Mouse (Mus musculus): ENCODE results near the gene AU021092.
"Not testable (repeated sequence)": the region's sequence is repeated elsewhere in the genome, so short reads cannot be mapped to it uniquely, and the experiment has no call there.

The AU021092 gene

DNA sequence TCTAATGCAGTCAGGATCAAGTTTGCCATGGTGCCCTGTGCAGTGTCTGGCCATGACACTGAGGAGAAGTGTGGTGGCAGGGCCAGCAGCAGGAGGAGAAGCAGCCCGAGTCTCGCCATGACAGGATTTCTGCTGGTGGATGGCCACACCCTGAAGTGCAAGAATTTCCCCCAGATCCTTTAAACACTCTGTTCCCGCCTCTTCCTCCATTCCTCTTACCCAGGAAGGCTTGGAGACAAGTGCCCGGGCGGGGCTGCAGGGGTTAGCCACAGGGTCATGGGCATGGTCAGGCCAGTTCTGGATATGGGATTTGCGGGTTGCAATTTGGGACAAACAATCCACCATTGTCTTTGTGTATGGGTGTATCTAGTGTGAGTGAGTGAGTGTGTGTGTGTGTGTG lies at the start of gene AU021092:
AU021092 (minus strand) TSS at position 160 of the 400 bp plus-strand sequence.
- no peak for DNase-seq

DNA sequence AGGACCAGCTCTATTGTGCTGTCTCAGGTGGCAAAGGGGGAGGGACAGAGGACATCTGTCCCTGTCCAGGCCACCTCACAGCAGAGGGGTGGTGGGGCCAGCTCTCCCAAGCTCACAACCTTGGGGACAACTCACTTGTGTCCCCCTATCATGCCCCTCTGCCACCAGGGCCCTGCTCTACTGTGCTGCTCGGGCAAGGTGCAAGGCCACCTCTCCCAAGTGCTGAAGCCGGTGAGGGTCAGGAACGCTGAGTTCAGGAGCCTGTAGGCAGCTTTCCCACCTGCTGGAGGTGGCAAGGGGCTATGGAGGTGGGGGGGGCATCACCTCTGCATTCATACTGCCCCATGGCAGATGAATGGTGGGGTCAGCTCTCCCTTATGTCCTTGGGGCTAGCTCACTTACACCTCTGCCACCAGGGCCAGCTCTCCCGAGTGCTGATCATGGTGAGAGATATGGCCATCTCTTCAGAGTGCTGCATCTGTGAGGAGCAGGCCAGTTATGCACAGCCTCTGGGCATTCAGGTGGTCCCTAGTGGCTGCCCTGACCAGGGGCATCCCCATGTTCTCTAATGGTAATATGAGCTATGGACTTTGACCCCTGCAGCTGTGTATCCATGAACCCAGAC lies 49.4 kb upstream of the AU021092 start:
- no peak for DNase-seq

DNA sequence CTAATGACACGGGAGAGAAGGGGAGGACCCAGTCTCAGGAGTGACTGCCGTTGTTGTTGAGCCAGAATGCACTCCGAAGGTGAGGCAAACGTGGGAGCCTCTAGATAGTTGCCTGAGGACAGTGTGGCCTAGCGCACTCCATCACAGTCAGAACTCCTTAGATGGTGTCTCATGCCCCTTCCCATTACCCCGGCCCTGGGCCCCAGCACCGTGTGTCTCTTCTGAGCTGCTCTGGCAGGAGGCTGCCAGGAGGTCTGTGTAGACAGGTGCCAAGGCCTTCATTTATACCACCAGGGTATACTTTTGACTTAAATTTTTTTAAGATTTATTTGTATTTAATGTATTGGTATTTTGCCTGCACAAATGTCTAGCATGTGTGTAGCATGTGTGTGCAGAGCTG lies 41.8 kb upstream of the AU021092 start:
- no peak for DNase-seq

DNA sequence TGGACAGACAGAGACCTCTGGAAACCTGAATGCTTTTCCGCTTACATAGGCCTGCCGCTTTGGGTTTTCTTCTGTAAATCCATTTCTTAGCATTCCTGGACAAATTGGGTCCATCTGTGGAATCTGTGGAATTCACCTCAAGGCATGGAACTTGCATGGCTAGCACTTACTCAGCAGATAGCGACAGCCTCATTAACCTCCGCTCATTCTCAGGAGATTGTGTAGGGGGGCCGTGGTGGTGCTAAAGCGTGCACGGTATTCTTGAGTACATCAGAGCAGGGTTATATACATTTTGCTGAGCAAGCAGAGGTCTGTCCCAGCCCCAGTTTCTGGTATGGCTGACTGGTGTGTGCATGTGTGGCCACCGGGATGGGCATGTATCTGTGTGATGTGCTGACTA lies 41.1 kb upstream of the AU021092 start:
- no peak for DNase-seq

DNA sequence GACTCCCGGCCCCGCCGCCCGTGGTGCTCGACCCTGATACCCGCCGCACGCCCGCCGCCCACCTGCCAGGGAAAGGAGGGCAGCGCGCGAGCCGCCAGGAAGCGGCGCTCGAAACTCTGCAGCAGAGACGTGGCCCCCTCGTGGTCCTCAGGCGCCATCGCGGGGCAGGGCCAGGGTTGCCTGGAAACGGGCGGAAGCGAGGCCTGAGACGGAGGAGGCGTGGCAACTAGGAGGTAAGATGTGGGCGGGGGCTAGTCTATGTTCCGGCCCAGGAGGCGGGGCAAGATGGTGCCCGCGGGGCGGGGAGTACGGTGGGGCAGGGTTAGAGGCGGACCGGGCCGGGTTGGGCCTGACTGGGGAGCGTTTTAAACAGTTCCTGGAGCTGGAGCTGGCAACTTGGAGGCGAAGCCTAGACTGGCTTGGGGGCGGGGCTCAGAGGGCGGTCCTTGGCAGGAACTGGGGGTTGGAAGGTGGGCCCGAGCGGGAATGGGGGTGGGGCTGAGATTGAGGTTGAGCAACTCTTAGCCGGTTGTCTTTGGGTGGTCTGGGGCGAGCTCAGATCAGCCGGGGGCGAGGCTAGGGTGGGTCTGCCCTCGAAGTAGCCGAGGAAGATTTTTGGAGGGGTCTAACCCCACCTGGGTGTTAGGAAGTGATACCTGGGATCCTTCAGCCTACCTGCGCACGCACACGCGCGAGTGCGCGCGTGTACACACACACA lies 33.8 kb upstream of the AU021092 start, which contains the start of gene Eef2kmt:
Eef2kmt (minus strand) TSS at position 205 of the 718 bp plus-strand sequence.
- DNase-seq = peak; percentile 98

DNA sequence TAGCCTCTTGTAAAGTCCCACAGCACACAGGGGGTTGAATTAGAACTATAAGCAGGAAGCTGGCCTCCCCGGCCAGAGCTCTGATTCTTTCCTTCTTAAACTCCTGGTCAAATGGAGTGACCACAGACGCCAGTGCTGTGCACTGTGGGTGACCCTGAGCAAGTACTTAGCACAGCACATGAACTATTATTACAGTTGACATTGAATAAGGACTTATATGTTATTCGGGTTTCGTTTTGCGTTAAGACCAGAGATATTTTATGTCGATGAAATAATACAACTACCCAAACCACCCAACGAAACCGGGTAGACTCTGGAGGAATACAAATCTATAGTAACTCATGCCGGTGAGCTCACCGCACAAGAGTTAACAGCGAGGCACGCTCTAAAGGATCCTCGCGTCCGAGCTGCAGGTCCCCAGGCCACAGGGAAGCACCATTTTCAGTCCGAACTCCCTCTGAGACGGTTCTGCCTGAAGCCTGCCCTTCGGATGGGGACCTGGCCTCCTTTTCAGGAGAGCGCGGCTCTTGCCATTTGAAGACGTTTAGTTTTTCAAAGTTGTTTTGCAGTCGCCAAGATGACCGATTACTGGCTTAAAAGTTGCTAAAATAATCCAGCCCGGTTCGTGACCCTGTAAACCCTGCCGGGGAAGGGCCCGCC lies 33.1 kb upstream of the AU021092 start:
- no peak for DNase-seq

DNA sequence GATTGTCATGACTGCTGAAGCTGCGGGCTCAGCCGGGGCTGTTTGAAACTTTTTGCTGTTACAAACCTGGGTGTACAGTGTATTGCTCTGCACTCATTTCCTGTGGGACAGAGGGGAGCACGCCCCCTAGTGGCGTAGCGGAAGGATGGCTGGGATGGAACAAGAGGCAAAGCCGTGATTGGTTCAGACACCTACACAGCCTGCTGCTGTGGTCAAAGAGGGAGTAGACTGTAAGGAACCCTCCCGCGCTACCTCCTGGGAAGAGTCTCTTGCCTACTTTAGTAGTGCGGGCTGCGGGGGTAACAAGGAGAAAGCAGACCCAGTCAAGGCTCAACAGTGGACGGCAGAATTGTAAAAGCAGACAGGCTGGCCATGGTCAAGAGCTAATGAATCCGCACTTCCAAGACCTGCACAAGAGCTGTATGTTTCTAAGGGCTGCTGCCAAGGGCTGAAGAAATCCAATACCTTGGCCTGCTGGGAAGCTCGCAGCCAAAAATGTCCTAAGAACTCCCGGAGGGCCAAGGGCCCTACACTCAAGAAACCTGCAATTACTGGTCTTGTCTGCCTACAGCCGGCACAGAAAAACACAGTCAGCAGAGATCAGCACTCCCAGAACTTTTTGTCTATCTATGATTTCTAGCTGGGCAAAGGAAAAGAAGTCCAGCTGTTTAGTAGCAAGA lies 32.4 kb upstream of the AU021092 start:
- peak; percentile 59 for DNase-seq

DNA sequence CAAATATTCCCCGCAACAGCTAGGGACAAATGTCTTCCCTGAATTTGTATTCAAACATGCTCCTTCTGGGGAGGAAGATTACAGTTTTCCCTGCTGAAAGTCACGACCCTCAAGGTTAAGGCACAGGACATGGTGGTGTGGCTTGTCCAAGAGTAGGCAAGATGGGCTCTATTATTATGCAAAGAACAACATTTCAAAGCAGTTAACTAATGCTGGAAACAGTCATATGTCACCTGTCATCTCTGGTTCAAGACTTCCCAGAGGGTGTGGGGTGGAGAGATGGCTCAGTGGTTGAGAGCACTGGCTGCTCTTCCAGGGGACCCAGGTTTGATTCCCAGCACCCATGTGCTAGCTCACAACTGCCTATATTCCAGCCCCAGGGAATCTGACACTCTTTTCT lies 30.2 kb upstream of the AU021092 start:
- no peak for DNase-seq

DNA sequence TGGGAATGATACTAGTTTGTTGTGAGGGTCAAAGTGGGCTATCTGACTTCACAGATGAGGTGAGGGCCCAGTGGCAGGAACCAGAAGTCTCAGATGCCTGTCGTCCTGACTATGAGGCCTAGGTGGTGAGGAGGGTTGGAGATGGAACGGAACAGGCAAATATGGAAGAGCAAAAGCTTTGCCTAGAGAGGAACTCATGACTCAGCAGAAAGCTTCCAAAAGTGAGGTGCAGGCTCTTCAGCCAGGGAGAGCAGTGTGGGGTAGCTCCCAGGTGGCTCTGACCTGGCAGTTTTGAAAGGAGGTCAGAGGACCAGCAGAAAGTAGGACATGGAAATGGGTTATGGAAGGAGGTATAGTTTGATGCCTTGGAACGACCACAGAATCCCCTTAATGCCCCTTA lies 28.8 kb upstream of the AU021092 start:
- no peak for DNase-seq

DNA sequence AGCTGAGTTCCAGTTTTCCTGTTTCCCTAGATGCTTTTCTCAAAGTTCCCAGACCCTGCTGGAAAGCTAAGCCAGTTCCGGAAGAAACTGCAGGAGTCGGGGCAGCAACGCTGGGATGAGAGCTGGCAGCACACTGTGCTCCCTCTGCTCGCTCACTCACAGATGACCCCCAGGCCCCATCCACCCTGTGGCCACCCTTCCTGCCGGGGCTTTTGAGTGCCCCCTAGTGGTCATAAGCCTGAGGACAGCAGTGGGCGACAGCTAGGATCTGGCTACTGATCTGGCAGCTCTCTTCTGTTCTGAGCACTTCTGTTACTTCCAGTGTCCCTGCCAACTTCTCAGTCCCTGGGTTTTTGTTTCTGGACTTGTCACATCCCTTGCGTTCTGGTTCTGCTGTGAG lies 22.3 kb upstream of the AU021092 start:
- DNase-seq = peak; percentile 46

DNA sequence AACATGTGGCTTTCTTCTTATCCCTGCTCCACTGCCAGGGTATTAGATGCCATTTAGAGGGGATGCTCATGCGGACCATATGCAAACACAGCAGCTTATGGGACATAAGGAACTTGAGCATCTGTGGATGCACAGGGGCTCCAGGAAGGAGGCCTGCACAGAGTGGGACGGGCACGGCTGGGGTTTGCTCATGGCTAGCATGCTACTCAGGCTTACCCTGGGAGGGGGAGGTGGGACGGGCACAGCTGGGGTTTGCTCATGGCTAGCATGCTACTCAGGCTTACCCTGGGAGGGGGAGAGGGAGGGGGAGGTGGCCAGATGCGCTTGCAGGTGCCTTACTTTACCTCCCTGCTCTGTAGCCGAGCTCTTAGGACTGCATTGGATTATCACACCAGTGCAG lies 20.8 kb upstream of the AU021092 start:
- no peak for DNase-seq

DNA sequence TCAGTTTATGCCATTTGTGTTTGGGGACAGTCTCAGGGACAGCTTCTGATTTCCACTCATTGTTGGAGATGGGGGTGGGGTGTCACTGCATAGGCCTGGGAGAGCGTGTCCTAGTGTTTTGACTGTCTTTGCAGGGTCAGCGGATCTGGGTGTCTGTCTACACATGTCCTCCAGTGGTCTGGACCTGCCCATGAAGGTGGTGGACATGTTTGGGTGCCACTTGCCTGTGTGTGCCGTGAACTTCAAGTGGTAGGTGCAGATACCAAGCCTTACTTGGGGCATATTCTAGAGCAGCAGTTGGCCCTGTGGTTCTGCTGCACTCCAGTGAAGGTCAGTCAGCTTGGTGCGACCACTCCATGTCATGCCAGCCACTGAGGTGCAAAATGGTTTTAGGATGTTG lies 20.3 kb upstream of the AU021092 start:
- DNase-seq = no peak

DNA sequence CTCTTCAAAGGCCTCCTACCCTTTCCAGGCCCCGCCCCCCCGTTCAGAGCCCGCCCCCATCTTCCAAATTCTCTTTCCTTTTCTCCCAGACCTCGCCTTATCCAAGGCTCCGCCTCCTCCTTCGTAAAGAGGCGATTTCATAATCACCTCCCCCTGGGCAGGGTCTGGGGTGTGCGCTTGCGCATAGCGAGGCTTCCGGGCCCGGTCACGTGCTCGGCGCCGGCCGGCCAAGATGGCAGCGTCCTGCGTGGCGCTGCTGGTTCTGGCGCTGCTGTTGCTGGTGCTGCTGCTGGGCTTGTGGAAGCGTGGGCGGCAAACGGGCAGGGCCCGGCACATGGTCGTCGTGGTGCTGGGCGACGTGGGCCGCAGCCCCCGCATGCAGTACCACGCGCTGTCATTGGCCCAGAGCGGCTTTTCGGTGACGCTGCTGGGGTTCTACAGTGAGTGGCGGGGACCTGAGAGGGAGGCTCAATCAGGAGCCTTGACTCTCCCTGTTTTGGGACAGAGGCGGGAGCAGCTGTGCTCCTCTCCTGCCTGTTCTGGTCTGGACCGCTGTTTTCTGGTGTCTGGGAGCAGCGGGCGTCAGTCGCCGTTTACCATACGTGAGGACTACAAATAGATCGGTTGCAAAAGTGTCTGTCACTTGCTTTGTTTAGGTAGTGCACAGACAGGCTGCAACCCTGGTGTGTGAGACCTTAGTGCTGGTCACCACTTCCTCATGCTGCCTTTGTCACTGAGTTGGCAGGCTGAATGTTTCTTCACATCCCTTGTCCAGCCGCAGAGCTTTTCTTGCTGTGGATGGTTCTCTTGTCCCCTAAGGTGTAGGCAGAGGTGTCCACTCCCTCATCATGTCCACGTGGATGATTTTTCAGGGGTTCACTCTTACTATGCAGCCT lies 11.6 kb upstream of the AU021092 start, which contains the start of gene Alg1:
Alg1 (plus strand) TSS at position 204 of the 896 bp plus-strand sequence.
- peak; percentile 96 for DNase-seq

DNA sequence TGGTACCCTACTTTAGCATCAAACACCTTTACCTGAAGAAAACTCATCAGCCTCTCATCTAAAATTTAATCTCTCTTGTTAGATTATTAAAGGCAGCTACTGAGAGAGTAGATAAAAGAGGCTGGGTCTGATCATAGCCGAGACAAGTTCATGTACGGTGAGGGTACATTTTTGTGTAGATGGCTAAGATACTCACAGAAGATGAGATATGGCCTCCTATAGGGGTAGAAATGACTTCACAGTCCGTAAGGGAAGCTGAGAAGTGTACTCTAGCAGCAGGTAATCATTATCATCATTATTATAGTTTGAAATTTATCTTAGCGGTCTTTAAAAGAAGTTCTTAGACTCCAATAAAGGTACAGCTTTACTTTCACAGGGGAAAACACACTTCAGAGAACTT lies 10.9 kb upstream of the AU021092 start:
- no peak for DNase-seq

DNA sequence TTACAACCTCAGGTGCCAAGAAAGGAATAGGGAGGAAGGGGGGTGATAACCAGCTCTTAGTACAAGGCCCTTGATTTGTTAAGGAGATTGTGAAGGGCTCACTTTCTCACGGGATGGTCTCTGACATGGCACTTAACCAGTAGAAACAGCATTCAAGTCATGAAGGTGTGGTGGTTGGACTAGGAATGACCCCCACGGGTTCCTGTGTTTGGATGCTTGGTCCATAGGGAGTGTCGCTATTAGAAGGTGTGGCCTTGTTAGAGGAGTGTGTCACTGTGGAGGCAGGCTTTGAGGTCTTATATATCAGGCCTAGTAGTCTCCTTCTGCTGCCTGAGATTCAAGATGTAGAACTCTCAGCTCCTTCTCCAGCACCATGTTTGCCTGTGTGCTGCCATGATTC lies 6.0 kb upstream of the AU021092 start:
- DNase-seq = not testable (repeated sequence)

DNA sequence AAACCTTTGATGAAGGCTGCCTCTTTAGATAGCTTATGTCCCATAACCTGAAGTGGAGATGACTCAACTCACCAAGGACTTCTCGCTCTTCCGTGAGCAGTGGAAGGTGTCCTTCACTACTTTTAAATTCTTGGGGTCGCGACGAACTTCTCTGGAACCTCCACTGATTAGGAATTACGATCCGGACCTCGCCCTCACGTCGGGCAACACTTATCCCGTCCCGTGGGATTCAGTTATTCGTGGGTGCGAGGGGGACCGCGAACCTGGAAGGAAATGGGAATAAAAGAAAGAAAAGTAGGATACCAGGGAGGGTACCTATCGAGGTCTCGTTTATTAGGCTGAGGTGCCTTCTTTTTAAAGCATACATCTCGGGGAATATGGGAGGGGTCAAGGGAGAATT lies 5.4 kb upstream of the AU021092 start:
- not testable (repeated sequence) for DNase-seq

DNA sequence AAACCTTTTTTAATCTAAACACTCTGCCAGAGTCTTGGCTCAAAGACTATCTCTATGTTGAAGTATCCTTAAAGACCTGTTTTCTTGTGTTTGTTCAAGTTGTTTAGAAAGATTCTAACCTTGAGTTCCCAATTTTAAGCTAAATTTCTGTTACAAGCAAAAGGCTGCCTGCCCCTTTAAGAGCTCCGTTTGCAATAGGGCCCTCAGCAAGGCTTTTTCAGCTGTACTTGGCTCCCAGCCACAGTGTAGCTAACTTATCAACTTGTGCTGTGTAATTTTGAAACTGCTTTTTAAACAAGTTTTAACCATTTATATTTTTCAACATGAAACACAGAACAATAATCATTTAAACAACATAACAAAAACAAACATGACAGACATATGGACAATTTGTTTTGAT lies 4.4 kb upstream of the AU021092 start:
- not testable (repeated sequence) for DNase-seq

DNA sequence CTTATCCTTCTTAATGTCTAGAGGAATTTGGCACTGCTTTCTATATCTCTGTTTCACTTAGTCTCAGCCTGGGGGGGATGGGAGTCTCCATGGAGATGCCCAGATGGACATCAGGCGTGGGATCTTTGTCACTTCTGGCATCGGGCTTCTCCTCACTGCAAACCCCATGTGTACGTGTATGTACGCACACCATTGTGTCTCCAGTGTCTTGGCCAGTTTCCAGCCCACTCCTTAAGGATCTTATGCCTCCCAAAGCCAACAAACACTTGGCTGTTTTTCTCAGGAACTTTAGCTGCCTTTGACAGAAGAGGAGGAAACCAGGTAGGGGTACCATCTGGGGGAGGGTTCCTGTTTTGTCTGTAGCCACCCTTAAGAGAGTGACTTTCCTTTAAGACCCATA lies 696 bp downstream of the AU021092 start:
- no peak for DNase-seq

DNA sequence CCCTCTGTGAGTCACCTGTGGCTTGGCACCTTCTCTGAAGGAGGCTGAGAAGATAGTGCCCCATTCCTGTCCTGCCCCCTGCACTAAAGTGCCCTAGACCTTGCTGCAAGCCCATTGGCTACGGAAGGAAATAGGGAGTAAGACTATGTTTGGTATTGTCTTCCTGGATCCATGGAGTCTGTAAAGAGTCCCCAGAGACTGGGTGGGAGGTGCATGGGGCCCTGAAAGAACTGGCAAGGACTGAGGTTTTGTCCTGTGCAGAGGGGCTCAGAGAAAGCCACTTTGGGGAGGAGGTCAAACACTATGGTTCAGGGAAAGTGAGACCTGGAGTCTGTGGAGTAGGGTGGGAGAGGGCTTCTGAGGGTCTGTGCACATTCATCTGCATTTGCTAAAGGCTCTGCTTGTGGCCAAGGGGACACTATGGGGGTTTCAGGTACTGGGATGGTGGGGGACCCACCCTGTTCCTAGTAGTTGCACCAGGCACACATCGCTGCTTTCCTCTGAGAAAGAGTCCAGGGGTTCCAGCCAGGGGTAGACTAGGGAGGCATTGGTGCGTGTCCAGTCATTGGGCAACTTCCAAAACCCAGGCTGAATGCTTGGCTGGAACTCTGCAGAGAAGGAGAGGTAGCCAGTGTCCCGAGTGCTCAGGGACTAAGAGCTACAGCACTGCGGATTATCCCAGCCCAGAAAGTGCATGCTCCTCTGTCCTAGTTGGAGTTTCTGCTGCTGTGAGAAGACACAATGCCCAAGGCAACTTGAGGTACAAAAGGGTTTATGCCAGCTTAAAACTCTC lies 4.6 kb downstream of the AU021092 start:
- no peak for DNase-seq

DNA sequence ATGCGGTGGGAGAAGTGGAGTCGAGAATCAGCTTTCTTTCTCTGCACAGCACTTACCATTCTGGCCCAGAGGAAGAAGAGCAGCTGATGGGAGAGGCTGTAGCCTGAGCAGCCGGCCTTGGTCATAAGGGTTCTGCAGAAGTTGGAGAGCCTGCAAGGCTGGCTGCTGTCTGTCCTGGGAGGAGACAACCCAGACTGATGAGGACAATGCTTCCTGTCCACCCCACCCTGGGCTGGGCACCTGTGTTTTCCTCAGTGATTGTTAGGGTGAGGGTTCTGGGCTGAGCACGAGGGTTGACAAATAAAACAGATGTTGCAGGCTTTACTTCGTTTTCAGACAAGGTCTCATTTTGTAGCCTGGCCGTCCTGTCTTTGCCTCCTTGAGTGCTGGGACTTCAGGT lies 5.4 kb downstream of the AU021092 start:
- DNase-seq = no peak

DNA sequence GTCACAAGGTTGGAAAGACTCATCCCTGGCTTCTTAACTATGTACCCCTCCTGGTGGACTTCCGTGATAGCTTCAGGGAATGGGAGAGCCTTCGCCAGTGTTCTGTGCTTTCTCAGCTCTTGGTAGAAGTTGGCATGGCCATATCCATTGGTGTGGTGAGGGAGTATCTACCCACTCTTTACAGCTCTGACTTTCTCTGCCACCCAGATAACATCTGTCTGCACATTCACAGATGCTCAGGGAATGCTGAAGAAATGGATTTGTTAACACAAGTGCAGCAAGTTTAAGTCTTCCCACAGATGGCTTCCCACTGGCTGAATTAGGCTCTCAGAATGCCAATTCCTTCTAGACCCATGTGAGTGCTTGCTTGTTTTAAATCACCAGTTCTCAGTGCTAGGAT lies 8.0 kb downstream of the AU021092 start:
- DNase-seq = peak; percentile 26

DNA sequence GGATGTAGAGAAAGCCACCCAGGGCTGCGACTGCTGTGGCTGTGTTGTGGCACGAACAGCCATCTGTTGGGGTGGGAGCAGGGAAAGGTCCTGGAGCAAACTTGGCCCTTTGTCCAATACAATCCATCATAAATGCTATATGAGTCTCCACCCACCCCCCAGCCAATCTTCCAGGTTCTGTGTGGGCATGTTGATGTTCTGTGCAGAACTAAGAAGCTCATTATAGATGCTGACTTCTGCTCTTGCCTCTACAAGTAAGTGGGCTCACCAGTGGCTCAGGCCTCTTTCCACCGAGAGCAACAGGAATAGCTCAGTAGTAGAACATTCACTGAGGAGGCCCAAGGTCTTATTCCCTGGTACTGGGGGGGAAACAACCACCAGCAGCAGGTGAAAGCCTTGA lies 9.9 kb downstream of the AU021092 start:
- peak; percentile 29 for DNase-seq
